Mouse (Mus musculus) activated CD4-positive, CD25-positive, alpha-beta regulatory T cell (primary cell): ENCODE measurements around the gene Scyl1. TPM values are rescaled to one million over a fixed set of nuclear protein-coding genes. Genes with fewer than 3 reads are reported as not detected.

Experiments used
- polyA plus RNA-seq, 2 experiments: library from polyadenylated mRNA; unstranded; fragments of 100-300 nt; shearing (Covaris generic); gene quantifications; one replicate each; pipeline ENCODE4 v1.2.1; 2017

The Scyl1 gene
- polyA plus RNA-seq, result 10 to 100 TPM; 45.0 to 60.9 TPM

GRCm38 (mm10) chr19:5770925-5771860, at the start of gene Scyl1:
Gene Scyl1 (minus strand): TSS chr19:5771419.

GRCm38 (mm10) chr19:5740320-5741317, 30.6 kb downstream of the Scyl1 start, which contains the start of gene Ltbp3:
Gene Ltbp3 (plus strand): TSS chr19:5740904.

GRCm38 (mm10) chr19:5729444-5729815, 41.8 kb downstream of the Scyl1 start, which contains the start of gene Fam89b:
Gene Fam89b (minus strand): TSS chr19:5729653.

GRCm38 (mm10) chr19:5725767-5726515, 45.3 kb downstream of the Scyl1 start, which contains the start of gene Ehbp1l1:
Gene Ehbp1l1 (minus strand): TSS chr19:5726317.

Other genes starting within 250 kb of the Scyl1 start
- under 1 TPM in 1 of 2 experiments, not detected in 1; 0.57 TPM for gene Ovol1, start 210.8 kb downstream of the Scyl1 start, polyA plus RNA-seq
- gene Ap5b1, start 203.4 kb downstream of the Scyl1 start, polyA plus RNA-seq, result 10 to 100 TPM; 11.7 to 22.5 TPM
- 100 to 1,000 TPM; 104 to 115 TPM for gene Rnaseh2c, start 169.5 kb downstream of the Scyl1 start, polyA plus RNA-seq
- gene Kat5, start 161.2 kb downstream of the Scyl1 start, polyA plus RNA-seq, result 10 to 100 TPM; 37.2 to 37.4 TPM
- 100 to 1,000 TPM; 137 to 140 TPM for gene Rela, start 133.9 kb downstream of the Scyl1 start, polyA plus RNA-seq
- 100 to 1,000 TPM; 121 to 239 TPM for gene Sipa1, start 107.7 kb downstream of the Scyl1 start, polyA plus RNA-seq
- gene Map3k11, start 82.7 kb downstream of the Scyl1 start, polyA plus RNA-seq, result 10 to 100 TPM; 47.3 to 58.7 TPM
- 10 to 100 TPM; 27.6 to 46.4 TPM for gene Pcnx3, start 82.5 kb downstream of the Scyl1 start, polyA plus RNA-seq
- gene Kcnk7, start 67.1 kb downstream of the Scyl1 start, polyA plus RNA-seq, result 1 to 10 TPM; 2.7 to 4.0 TPM
- gene Ehbp1l1, start 45.1 kb downstream of the Scyl1 start, polyA plus RNA-seq, result 10 to 100 TPM; 35.7 to 68.1 TPM
- 100 to 1,000 TPM; 101 to 122 TPM for gene Fam89b, start 41.8 kb downstream of the Scyl1 start, polyA plus RNA-seq
- gene Ltbp3, start 30.5 kb downstream of the Scyl1 start, polyA plus RNA-seq, result under 1 TPM; 0.74 to 0.98 TPM
- 100 to 1,000 TPM; 201 to 224 TPM for gene Frmd8, start 103.9 kb upstream of the Scyl1 start, polyA plus RNA-seq
- gene Slc25a45, start 106.4 kb upstream of the Scyl1 start, polyA plus RNA-seq, result 10 to 100 TPM; 46.6 to 48.9 TPM
- 1 to 10 TPM in 1 of 2 experiments, under 1 TPM in 1; 0.20 to 1.5 TPM for gene Tigd3, start 122.7 kb upstream of the Scyl1 start, polyA plus RNA-seq
- gene Dpf2, start 141.6 kb upstream of the Scyl1 start, polyA plus RNA-seq, result 100 to 1,000 TPM; 135 to 158 TPM
- under 1 TPM; 0.06 to 0.79 TPM for gene Cdc42ep2, start 153.4 kb upstream of the Scyl1 start, polyA plus RNA-seq
- 10 to 100 TPM; 47.2 to 52.6 TPM for gene Pola2, start 192.8 kb upstream of the Scyl1 start, polyA plus RNA-seq
- gene Slc22a20, start 214.7 kb upstream of the Scyl1 start, polyA plus RNA-seq, result under 1 TPM in 1 of 2 experiments, not detected in 1; 0.12 TPM
- 10 to 100 TPM; 64.7 to 92.5 TPM for gene Capn1, start 244.5 kb upstream of the Scyl1 start, polyA plus RNA-seq